Mouse (Mus musculus) natural killer cell, adult 2 months (primary cell): ENCODE measurements around the gene Mapk11.
A peak's percentile ranks its signal among the peaks of the same experiment; 100 is the strongest.

ENCODE experiments used
- DNase-seq, 2 experiments: peaks; one replicate each; pipeline ENCODE4 v3.0.0; 2022; ENCODE audit warnings: low spot score in 2 of 2

The Mapk11 gene

DNA sequence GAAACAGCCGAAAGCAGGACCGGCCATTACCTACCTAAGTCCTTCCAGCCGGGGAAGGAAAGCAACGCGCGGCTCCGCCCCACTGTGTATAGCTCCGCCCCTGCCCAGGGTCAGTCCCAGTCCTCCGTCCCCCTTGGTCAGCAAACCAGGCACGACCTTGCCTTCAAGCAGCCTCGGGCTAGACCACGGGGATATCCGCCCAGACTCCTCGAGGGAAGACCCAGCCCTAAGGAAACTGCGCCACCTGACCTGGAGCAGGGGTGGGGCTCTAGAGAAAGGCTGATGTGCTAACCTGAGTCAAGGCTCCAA, 24.4 kb upstream of the Mapk11 start:
- DNase-seq = no peak

DNA sequence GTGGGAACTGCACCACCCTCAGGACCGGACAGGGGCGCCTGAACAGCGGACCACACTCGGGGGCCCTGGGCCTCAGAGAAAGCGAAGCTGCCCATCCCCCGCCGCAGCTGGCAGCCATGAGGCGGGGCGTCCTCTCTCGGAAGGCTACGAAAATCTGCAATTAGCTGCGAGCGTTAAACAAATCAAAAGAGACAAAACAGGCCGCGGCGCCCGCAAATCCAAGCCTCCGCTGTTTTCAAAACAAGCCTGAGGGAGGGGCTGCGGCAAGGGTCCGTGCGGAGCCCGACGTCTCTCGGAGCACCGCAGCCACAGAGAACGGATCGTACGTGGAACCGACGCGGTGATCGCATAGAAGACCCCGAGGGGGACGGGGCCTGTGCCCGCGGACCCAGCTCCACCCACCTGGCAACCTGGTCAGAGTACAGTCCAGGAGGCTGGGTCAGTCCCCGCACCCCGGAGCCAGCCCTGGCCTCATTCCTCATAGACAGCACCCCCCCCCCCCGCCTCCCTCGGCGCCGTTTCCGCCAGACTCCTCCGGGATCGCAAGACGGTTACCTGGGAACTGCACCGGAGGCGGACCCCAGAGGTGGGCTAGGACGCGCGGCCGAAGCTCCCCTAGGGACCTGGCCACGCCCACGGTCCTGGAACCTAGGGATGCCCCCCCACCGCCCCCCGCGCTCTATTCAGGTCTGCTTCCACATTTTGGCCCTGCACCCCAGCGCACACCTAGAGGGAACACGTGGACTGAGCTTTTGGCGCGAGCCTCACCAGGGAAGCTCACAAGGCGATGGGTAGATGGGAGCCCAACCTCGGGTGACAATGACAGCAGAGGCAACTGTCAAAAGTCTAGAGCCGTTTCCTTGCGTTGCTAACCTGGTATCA, 23.8 kb upstream of the Mapk11 start:
- DNase-seq = no peak

DNA sequence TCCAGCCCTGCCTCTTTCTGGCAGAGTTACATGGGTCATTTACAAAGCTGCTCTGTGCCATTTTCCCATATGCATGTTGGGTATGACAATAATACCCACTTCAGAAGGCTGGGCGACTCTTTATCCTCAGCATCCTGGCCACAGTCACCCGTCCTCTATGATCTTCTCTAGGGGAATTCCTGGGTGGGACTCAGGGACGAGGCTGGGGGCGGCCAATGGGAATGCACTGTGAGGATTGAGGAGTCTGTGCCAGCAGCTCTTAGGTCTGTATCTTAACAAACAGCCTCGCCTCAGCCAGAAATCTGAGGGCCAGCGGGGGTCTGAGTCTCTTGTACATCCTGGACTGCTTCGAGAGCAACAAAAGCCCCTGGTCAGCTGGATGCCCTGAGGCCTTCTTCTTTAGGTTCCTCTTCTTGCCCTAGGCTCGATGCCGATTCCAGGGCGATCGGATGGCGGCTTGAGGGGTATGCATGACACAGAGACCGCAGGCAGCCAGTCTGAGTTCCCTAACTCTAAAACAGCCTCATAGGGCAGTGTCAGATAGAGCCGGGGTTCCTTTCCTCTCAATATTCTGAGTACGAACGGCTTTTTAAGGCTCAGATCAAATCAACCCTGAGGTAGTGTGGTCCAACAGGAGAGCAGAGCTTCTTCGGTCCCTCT, 23.0 kb upstream of the Mapk11 start:
- DNase-seq = no peak

DNA sequence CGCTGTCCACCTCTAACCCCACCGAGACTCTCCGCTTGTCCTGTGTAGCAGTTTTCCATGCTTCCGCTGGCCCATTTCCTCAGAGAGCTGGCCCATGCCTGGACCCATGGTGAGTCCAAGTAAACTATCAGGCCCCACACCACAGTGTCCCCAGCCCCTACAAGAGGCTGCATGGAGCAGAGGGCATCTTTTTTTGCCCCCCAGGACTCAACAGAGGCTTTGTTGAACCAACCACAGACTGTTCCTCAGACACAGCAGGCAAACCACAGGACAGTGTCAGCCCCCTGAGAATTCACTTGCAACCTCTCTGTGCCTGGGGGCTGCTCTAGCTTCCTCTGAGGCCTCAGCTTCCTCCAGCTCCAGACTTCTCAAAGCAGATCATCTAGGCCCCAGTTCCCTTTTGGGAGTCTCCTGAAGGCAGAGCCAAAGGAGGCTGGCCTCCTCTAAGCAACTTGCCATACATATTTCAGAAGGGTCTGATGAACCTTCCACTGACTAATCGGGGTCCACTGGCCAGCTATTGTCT, 22.2 kb upstream of the Mapk11 start:
- DNase-seq = no peak

DNA sequence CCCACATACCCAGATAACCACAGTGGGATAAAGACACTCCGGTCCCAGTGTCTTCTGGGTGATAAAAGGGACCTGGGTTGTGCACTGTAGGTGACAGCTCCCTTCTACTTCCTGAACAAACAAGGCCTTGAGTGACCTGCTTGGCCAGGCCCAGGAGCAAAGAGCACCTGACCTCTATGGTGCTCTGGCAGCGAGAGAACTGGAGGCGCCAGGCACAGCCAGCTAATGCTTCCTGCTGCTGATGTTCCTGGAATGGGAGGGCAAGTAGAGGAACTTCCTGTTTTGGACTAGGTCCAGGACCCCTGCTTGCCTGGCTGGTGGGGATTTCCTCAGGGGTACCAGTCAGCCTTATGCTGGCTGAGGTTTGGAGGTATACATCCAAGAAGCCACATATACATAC, 20.7 kb upstream of the Mapk11 start:
- no peak for DNase-seq

DNA sequence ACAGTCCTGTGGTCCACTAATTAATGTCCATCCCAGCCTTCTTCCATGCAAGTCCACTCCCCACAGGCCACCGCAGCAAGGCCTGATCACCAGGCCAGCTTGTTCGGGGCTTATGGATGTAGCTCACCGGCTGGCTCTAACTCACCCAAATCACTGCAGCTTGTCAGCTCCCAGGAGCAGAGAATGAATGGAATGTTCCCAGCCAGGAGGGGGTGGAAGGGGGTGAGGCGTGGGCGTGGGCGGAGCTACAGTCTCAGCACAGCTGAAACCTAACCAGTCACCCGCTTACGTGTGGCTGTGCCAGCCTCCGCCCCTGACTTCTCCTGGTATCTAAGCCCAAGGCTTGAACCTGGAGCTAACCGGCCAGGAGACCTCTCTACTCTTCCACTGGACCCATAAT, 20.0 kb upstream of the Mapk11 start:
- DNase-seq = no peak

DNA sequence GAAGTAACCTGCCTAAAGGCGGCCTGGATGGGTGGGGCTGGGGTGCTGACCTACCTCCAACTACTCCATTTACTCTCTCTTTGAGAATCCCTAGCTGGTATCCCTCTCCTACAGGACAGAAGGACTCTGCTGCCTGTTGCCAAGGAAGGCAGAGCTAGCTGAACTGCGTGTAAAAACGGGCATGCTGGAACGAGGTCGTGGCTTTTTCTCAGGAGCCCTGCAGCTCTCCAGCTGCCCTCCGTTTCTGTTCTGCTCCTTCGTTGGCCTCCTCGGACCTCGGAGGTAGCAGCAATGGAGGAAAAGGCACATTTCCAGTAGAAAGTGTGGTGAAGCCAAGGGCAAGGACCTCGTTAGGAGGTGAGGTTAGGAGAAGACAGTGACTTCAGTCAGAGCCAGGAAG, 19.5 kb upstream of the Mapk11 start:
- DNase-seq = no peak

DNA sequence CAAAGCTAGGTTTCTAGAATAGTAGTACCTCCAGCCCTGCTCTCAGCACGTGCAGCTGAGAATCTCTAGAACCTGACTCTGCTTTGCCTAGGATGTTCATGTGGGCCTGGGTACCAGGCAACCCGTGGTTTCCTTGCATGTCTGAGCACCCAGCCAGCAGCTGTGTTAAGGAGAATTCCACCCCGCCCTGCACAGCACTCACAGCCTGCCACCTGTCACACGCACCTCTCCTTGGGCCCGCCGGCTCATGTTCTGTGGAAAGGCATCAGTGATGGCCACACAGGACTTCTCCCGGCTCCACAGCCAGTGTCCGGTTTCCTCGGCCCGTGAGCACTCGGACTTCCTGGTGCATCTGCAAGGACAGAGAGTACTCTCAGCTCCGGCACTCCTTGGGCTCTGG, 16.1 kb upstream of the Mapk11 start:
- DNase-seq = no peak

DNA sequence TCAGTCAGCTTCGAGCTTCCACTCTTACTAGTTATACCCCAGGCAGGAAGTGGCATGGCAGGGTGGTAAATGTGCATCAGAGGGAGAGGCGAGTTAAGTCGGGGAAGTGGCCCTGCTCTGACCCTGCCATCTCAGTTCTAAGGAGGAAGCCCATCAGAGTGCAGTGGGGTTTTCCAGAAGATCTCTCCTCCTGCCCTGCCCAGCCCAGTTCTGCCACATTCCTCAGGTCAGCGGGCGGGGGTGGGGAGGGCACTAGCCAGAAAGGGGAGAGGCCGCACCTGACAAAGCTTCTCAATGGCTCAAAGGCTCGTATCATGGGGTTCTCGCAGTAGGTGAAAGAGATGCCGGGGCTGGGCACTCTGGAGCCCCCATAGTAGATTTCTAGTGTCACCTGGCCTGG, 12.0 kb upstream of the Mapk11 start:
- no peak for DNase-seq

DNA sequence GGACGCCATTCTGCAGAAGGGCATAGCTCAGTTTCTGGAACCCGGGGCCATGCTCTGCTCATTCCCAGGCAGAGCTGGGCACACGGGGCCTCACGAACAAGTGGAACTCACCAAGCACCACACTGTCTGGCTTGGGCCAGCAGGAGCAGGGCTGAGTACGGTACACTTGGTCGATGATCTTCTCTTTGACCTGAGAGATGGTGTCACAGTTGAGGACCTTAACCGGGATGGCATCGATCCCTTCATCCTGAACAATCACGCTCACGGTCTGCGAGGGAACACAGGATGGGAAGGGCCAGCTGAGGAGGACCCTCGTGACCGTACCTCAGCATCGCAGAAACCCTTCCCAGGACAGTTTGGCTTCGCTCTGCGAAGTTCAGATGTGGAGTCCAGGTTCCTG, 9.1 kb upstream of the Mapk11 start:
- DNase-seq = no peak

DNA sequence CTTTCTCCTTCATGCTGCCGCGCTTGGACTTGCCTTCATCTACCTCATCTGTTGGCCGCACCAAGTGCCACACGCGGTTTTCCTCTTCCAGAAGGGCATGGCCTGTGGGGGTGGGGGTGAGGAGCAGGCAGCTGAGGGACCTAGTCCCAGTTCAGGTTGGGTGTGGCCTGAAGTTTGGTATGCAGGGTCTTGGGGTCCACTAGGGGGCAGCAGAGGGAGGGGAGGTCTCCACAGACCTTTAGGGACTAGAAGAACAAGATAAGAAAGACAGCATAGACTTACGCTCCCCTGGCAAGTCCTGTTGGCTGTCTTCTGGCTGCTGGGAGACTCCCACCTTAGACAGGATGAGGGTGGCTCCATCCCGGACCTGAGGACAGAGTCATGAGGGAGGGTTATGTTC, 8.5 kb upstream of the Mapk11 start:
- peak; percentile 50 to 79 for DNase-seq

DNA sequence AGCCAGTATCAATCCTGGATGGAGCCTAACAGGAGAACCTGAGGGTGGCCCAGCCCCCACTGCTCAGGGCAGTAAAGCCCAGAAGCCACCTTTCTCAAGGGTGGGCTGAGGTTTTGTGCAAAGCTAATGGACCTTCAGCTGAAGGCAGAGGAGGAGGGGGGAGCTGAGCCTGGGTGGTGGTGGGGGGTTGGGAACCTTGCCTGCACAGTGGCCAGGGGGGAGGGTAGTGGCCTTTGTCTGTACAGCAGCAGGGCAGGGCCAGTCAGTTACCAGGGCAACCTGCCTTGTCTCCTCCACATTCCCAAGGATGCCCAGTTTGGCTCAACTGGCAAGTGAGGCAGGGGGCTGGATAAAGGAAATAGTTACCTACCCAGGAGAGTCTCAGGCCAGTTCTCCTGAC, 2.9 kb upstream of the Mapk11 start:
- DNase-seq = no peak

DNA sequence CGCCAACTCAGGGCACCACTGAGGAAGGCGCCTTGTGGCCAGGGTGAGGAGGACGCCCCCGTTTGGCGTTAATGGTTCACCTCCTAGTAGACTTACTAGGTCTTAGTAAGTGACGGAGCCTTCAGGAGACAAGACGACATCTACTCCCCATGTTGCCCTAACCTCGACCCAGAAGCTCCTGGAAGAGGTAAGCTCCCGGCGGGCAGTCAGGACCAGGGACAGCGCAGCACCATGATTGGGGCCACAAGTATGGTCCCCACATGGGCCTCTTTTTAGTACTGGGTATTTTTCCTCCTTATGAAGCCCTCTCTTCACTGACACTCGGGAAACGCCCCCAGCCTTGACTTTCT, 588 bp upstream of the Mapk11 start:
- peak in 1 of 2 experiments; percentile 32 for DNase-seq

DNA sequence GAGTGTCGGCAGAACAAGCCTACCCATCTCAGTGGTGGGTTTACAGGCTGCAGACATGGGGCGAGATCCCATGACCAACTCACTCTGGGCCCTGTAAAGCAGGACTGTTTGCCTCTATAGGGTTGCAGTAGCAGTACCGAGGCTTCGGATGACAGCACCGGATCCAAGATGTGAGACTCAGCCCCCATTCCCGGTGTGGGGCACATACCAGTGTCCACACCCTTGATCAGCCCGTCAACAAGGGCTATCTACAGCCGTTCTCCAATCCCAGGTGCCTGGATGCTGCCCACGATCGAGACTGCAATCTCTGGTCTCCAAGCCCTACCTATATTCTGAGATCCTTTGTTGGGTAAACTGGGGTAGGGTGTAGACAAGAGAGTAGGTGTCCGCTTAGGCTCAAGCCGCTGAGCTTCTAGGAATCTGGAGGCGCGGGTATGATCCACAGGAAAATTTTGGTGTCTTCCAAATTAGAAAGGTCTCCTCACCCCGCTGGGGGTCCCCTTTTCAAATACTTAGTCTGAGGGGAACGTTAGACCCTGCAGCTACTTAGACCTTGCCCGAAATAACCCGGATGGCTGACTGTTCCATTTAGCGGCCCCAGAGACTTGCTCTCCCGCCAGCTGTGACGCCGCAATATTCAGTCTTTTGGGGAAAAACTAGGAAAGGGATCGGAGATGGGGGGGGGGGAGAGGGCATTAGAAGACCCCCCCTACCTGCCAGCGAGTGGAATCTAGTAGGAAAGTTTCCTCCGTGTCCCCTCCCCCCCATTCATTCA, 745 bp downstream of the Mapk11 start:
- no peak for DNase-seq

DNA sequence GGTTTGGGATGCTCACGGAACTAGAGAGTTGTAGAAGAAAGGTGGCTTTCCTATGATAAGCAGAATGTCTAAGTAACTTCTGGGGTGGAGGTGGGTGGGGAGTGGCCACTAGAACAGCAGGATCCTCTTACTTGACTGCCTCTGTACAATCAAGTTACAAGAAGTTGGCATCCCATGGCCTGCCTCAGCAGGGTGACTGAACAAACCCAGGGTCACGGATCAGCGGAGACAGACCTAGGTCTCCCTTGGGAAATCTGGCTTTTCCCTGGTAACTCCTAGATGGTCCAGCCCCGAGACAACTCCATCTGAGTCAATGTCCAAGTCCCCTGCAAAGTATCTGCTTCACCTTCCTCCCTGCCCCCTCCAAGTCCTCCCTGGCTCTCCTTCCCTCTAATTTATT, 1.5 kb downstream of the Mapk11 start:
- no peak for DNase-seq

DNA sequence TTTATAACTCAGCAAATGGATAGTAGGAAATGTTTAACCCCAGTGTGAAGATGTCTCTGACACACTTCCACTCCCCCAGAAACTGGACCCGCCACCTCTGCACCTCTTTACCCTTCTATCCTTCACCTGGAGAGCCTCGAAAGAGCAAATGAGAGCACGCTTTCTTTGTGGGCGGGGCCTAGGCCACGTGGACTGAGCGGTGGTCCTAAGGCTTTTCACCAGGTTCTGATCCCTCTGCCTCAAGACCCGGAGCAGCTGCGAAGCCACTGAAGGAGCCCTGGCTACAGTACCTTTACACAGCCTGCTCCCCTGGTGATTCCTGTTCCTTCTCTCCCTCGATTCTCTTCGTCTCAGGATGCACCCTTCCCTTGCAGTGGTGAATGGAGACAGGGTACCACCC, 2.0 kb downstream of the Mapk11 start:
- no peak for DNase-seq

DNA sequence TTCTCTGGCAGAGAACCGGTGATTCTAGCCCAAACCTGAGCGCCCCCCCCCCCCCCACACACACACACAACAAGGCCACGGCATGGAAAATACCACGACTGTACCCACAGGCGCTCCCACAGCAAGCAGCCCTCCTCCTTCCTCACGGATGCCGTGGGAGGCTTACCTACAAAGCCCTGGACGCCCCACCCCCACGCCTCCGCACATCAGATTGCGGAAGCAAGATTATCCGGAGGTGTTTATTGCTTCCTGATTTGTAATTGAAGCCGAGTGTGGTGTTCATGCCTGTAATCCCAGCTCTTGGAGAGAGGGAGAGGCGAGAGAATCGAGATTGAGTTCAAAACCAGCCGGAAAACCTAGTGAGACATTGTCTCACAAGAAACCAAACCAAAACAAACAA, 2.4 kb downstream of the Mapk11 start:
- DNase-seq = peak in 1 of 2 experiments; percentile 60

DNA sequence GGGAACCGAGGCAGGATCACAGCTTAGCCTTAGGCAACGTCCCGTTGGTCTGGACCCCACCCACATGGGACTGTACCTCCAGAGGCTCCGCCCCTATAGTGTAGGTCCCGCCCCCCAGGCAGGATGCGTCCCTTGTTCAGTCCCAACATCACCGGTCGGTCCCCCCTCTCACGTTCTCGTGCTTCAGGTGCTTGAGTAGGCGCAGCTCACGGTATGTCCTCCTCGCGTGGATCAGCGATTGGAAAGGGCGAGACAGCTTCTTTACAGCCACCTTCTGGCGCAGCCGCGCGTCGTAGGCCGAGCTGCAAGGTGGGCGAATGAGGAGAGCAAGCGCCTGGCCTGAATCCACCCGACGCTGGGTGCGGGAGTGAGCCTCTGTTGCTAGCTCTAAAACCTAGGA, 2.9 kb downstream of the Mapk11 start:
- DNase-seq = peak in 1 of 2 experiments; percentile 51

DNA sequence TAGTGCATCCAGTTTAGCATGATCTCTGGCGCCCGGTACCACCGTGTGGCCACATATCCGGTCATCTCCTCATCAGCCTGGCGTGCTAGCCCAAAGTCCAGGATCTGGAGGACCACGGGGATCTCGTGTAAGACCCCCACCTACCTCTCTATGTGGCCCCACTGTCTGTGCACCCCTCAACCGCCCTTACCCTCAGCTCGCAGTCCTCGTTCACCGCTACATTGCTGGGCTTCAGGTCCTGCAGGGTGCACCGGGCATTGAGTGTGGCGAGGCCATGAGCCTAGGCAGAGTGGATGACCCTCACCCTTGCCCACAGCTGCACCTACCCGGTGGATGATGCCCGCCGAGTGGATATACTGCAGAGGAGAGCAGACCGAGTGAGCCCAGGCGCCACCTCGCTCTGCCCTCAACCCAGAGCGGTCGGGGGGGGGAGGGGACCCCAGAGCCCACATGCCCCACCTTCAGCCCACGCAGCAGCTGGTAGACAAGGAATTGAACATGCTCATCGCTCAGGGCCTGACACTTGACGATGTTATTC, 3.5 kb downstream of the Mapk11 start:
- no peak for DNase-seq

DNA sequence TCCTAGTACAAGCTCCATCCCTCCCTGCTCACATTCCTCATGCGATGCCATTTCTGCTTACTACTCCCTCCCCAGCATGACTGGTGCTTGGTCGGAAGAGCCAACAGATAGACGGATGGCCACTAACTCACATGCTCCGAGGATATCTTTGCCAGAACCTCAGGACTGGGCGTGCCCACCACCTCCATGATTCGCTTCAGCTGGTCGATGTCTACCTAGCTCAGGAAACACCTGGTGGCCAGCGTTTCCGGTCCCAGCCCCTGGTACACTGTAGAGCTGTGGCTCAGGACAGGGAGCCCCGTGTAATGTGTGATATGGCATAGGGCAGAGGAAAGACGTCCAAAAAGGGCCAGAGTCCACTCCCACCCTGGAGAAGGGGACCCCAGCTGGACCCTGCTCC, 4.5 kb downstream of the Mapk11 start:
- DNase-seq = no peak

DNA sequence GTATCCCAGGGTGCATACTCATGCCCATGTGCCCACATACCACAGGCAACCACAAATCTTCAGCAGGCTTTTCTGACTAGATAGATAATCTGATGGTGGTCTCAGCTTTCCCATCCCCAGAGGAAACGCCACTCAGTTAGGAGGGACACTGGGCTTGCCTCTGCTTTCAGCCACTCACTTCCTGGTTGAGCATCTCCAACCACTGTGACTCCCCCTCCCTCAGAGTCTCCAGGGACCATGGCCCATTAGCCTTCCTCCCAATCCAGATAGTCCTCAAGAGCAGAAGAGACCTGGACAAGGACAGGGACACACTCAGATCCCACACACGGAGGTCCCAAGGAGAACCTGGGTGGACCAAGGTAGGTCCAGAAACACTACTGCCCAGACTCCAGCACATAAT, 6.3 kb downstream of the Mapk11 start:
- no peak for DNase-seq

DNA sequence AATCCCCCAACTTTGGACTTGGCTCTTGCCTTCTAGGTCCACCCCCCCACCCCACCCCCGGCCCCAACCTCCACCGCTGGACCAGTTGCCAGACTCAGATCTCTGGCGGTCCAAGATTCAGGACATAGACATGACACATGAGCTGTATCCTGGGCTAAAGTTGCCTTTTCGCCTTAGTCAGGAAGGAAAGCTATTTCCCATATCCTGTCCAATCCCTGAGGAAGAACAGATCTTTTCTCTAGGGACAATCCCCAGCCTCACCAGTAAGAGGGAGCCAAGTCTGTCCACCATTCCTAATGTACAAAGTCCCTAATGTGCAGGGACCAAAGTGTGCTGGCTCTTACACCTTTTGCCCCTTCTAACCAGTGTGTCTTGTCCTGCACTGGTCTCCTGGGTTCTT, 7.5 kb downstream of the Mapk11 start:
- DNase-seq = no peak
